ENCODE assay signal across 16 mouse cellular contexts in genomic region chr1:76019071-76019470, GRCm38 (mm10).
DNase-seq lines count a peak whose midpoint lies in the region; ATAC-seq and TF ChIP-seq lines count a peak whose summit lies in the region.
"Had no signal": no experiment of that assay in that cellular context is flagged by ENCODE, and none has a peak within 500 bp of the region (broad histone marks: within the 10 kb centered on the region; RNA-seq: fewer than 3 reads in every experiment).

No protein-coding gene starts in this region.

- H3K27me3 ChIP-seq in liver, postnatal 0 days (ENCODE audit: insufficient read depth, low read length): no peaks in the 10 kb centered on the region
- no peaks in the 10 kb centered on the region for H3K27me3 ChIP-seq in lung, embryonic 14.5 days (ENCODE audit: insufficient read depth, low read length)
- H3K27me3 ChIP-seq: limb, embryonic 15.5 days; midbrain, embryonic 12.5 days had no signal

- H3K4me2 ChIP-seq in liver, postnatal 0 days (ENCODE audit: low read depth, low read length): no peak overlapping the region; the same call in 1 of the 2 replicates
- H3K4me2 ChIP-seq in lung, embryonic 14.5 days: no peak overlapping the region
- H3K4me2 ChIP-seq: limb, embryonic 15.5 days; midbrain, embryonic 12.5 days had no signal

- TF ChIP-seq CTCF in liver, postnatal 0 days (IDR thresholded peaks at IDR 0.05; ENCODE audit: low read depth): no peak
- no peak for TF ChIP-seq CTCF in lung, embryonic 14.5 days (IDR thresholded peaks at IDR 0.05; ENCODE audit: low read depth)

- no peaks in the 10 kb centered on the region for H3K4me1 ChIP-seq in liver, postnatal 0 days (ENCODE audit: insufficient read depth)
- H3K4me1 ChIP-seq in lung, embryonic 14.5 days (ENCODE audit: insufficient read depth): no peaks in the 10 kb centered on the region

- no peak overlapping the region for H3K27ac ChIP-seq in liver, postnatal 0 days (ENCODE audit: low read depth)
- peak overlapping the region; percentile 74; the same call in 1 of the 2 replicates for H3K27ac ChIP-seq in lung, embryonic 14.5 days (ENCODE audit: low read depth)
- H3K27ac ChIP-seq: embryonic facial prominence, embryonic 10.5 days; limb, embryonic 15.5 days; midbrain, embryonic 12.5 days had no signal

- H3K9me3 ChIP-seq in liver, postnatal 0 days (ENCODE audit: low read length): no peaks in the 10 kb centered on the region
- H3K9me3 ChIP-seq in lung, embryonic 14.5 days (ENCODE audit: low read depth, low read length): no peaks in the 10 kb centered on the region
- H3K9me3 ChIP-seq: embryonic facial prominence, embryonic 10.5 days; limb, embryonic 15.5 days; midbrain, embryonic 12.5 days had no signal

- ATAC-seq in liver, postnatal 0 days: no peak
- peak; percentile 89 for ATAC-seq in lung, embryonic 14.5 days (ENCODE audit: insufficient read depth)
- no peak for ATAC-seq in erythroid progenitor cell, adult 5-6 weeks (replicated peaks; ENCODE audit: low FRiP score, poor library complexity, severe bottlenecking)
- ATAC-seq: activated CD4-positive, CD25-positive, alpha-beta regulatory T cell, adult 4 months had no signal

- DNase-seq in liver: peak; percentile 35
- DNase-seq in liver, postnatal 0 days: no peak
- peak; percentile 60 to 71 for DNase-seq in kidney, postnatal 4 days
- DNase-seq in lung, embryonic 14.5 days: peak; percentile 72
- peak; percentile 80 for DNase-seq in yolk sac, embryonic 10.5 days (ENCODE audit: low spot score)
- no peak for DNase-seq in ovary, adult 18-20 months (ENCODE audit: low spot score)
- DNase-seq in frontal cortex, postnatal 14 days (ENCODE audit: low spot score in 2 of 2): no peak
- DNase-seq: cerebellum, postnatal 10 days; right cerebral cortex, postnatal 14 days had no signal

- H3K4me3 ChIP-seq in liver, postnatal 0 days (ENCODE audit: low read depth, low read length): no peak overlapping the region
- H3K4me3 ChIP-seq in lung, embryonic 14.5 days (ENCODE audit: low read depth, low read length): no peak overlapping the region
- H3K4me3 ChIP-seq: embryonic facial prominence, embryonic 10.5 days; erythroblast, embryonic 14.5 days; limb, embryonic 15.5 days; midbrain, embryonic 12.5 days; myocyte had no signal

- no peaks in the 10 kb centered on the region for H3K36me3 ChIP-seq in liver, postnatal 0 days (replicated peaks; ENCODE audit: insufficient read depth, low read length)
- H3K36me3 ChIP-seq in lung, embryonic 14.5 days (ENCODE audit: insufficient read depth): no peaks in the 10 kb centered on the region
- H3K36me3 ChIP-seq: embryonic facial prominence, embryonic 10.5 days; limb, embryonic 15.5 days; midbrain, embryonic 12.5 days had no signal

- TF ChIP-seq EP300 in liver, postnatal 0 days (IDR thresholded peaks at IDR 0.05; ENCODE audit: low read depth): no peak

- no peak overlapping the region for H3K9ac ChIP-seq in liver, postnatal 0 days (replicated peaks)
- no peak overlapping the region for H3K9ac ChIP-seq in lung, embryonic 14.5 days
- H3K9ac ChIP-seq: limb, embryonic 15.5 days; midbrain, embryonic 12.5 days had no signal

- WGBS in liver, postnatal 0 days (ENCODE audit: insufficient replicate concordance): 53% methylated on average over 11 of the region's 11 CpGs
- 48% methylated on average over 11 of the region's 11 CpGs for WGBS in lung, embryonic 14.5 days

Comparison
In these comparisons a context has a peak if more than half of its experiments do, and no peak if none do; other contexts are left out.
1. DNase-seq: peak in liver (single experiment), kidney, postnatal 4 days (2 of 2), lung, embryonic 14.5 days (single experiment) and yolk sac, embryonic 10.5 days (single experiment); none in liver, postnatal 0 days (single experiment), ovary, adult 18-20 months (single experiment) and frontal cortex, postnatal 14 days (0 of 2).